Mouse (Mus musculus) urinary bladder, postnatal 4 days (tissue): ENCODE data around the gene 1600012H06Rik.
"Not testable (repeated sequence)": the region's sequence is repeated elsewhere in the genome, so short reads cannot be mapped to it uniquely, and the experiment has no call there.

ENCODE experiments used
- DNase-seq, 2 experiments: peaks; one replicate each; pipeline ENCODE4 v3.0.0; 2021 to 2022; ENCODE audit warnings: low spot score in 2 of 2

The 1600012H06Rik gene

DNA sequence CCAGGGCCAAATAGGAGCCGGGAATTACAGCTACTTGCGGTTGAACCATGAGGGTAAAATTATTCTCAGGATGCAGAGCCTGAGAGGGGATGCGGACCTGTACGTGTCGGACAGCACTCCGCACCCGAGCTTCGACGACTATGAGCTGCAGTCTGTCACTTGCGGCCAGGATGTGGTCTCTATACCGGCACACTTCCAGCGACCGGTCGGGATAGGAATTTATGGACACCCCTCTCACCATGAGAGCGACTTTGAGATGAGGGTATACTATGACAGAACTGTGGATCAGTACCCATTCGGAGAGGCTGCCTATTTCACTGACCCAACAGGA is 710 bp downstream of the 1600012H06Rik start:
- DNase-seq, result no peak

DNA sequence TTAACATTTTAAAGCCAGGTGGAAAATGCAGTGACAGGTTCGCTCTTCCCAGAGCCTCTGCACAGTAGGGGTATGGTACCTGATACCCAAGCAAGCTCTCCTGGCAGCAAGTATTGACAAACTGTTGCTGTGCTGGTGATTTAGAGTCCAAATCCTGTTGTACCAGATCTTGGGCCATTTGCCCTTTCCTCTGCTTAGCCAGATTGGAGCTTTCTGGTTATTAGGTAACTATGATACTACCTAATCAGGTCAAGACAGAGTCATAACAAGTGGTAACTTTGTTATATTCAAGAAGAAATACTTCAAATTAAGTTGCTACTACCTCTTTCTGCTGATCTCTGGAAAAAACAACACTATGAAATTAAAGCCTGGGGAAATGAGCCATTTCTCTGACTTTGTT is 1.6 kb downstream of the 1600012H06Rik start:
- no peak for DNase-seq

DNA sequence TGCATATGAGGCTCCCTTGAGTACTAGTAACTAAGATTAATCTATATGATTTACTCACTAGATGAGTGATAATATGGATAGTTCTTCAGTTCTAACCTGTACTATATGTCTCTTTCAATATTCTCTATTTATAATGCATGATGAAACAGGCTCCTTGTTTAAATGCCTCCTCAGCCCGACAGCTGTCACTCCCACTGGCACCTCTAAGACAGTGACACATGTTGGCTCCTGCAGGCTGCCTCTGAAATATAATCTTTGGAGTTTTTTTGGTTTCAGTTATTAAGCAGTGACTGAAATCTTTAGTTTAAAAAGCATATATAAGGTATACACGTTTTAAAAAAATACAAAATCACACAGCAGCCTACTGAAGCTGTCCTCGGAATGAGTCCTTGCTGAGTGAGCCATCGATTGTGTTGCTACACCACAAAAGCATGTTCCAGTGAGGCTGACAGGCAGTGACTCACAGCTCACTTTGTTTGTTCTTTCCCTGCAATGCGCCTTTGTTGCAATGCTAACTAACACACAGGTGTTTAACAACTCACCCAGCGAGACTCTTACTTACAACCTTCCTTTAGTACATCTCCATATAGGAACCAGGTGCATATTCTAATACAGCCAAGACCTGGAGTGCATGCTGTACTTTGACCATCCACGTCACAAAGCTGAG is 6.3 kb downstream of the 1600012H06Rik start:
- no peak for DNase-seq

DNA sequence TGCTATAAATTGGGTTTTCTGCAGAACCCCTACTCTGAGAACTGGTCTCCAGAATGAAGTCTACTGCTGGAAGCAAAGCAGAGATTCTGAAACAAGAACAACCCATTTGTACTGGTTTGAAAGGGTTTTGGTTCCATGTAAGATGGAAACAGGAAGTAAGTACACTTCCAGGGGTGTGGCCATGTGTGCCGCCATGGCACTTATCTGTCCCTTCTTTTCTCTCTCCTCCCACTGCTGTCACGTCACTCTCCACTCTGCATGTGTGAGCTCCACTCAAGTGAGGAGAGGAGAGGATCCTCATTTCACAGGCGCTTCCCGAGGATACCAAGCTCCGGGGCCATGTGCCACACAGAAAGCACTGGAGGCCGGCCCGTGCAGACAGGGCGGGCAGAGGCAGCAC is 10.5 kb downstream of the 1600012H06Rik start:
- DNase-seq, result no peak

DNA sequence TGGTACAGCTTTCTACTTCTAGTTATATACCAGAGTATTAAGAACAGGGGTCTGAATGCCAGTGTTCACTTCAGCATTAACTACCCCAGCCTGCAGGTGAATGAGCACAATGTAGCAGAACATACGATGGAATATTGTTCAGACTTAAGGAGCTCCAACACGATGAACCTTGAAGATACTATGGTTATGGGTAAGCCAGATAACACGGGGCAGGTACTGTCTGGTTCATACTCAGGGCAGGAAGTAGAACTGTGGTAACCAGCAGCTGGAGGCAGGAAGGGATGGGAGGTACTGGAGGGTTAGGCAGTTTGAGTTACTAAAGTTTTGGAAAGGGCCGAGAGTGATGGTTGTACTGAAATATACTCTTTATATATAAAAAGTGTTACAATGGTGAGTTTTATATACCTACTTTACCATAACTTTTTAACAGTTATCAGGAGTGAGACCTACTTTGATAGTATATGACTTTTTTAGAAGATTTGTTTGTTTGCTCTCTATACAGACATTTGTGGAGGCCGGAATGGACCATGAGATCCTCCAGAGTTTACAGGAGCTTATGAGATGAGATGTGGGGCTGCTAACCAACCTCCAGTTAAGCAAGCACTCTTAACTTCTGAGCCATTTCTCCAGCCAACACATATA is 15.8 kb downstream of the 1600012H06Rik start:
- DNase-seq, result no peak

DNA sequence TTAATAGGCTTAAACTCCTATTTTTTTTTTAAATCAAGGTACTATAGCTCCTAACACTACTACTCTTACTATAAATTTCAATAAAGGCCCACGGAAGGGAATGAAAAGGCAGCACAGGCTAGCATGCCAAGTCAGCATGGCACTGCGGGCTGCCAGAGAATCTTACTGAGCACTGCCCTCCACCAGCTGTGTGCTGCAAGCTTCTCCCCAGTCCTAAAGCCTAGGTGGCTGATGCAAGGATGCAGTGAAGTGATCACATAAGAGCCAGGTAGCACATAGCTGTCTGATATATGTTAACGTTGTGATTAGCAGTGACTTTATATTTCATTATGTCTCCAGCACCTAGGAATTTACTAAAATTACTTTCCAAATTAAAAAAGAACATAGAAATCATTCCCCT is 17.0 kb downstream of the 1600012H06Rik start:
- DNase-seq, result no peak

DNA sequence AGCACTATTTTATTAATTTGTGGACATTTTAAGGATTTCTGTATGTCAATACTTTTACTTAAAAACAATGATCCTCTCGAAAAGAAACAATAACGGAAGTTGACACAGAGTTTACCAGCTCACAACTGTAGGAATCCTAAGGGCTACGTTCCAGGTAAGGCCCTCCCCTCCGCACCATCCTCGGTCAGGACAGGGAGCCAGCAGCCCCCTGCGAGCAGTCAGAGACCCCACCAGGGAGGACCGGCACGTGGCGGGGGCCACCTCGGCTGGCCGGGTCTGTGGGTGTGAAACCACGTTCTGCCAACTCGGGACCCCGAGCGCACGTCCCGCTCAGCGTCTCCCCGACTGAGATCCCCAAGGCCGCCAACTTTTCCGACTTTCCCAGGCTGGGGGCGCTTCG is 17.5 kb downstream of the 1600012H06Rik start:
- no peak for DNase-seq

DNA sequence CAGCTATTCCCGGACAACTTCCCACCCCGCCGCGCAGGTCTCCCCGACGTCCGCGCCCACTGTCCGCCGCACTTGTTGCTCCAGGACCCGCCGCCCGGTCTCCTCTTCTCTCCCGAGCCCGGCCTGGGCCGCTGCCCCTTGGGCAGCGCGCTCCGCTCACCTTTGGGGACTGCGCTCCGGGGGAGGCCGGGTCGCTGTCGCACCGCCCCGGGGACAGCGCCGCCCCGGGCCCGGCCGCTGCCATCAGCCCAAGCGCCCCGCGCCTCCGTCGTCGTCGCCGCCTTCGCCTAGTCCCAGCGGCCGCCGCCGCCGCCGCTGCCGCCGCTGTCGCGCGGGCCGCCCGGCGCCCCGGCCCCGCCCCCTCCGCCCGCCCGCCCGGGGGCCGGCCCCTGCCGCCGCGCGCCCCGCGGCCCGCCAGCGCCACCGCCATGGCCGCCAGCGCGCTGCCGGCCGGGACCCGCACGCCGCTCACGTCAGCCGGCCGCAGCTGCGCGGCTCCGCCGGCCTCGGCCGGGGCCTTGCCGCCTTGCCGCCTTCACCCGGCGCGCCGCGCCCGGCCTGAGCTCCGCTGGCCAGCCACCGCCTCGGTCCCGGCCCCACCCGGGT is 18.1 kb downstream of the 1600012H06Rik start, which contains the start of gene Phf10:
Gene Phf10, minus strand, starts transcription at position 323 of the 606 bp plus-strand sequence.
- peak in 1 of 2 experiments; percentile 34 for DNase-seq

DNA sequence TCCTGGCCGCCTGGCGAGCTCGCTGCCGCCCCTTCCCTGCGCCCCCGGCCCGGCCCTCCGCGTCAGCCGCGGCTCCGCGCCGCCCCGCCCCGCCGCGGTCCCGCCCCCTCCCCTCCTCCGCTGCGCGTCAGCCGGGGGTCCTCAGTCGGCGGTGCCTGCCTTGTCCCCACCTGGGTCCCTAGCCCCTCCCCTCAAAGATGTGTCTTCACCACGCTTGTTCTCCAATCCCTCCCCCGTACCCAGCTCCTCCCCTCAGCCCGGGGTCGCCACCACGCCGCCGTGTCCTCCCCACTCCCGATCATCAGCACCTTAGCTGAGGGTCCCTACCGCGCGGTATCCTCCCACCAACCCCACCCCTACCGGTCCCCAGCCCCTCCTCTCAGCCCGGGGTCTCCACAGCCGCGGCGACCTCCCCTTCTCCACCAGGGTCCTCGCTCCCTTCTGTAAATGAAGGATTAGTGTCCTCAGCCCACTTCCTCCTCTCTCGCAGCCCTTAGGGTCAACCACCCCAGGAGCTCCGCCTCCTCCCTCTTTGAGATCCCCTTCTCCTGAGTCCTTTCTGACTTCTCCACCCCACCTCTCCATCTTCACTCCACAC is 18.7 kb downstream of the 1600012H06Rik start:
- not testable (repeated sequence) for DNase-seq

DNA sequence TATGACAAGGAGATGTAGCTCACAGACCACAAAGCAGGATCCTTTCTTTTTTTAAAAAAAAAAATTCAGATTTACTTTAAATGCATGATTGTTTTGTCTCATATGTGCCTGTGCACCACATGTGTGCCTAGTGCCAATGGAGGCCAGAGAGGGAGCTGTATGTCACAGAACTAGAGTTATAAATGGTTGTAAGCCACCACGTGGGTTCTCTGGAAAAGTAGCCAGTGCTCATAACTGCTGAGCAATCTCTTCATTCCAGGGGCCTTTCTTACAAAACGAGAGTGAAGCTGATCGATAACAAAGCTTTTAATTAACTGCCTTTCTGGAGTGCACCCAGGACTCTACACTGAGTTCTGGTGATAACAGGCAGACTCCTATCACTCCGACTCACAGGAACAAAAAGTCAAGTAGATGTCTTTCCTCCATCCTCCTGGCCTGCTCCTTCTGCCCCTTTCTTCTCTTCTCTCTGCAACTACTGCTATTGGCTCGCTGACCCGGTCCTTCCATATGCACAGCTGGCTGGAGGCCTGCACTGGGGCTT is 25.5 kb downstream of the 1600012H06Rik start:
- DNase-seq, result not testable (repeated sequence)

DNA sequence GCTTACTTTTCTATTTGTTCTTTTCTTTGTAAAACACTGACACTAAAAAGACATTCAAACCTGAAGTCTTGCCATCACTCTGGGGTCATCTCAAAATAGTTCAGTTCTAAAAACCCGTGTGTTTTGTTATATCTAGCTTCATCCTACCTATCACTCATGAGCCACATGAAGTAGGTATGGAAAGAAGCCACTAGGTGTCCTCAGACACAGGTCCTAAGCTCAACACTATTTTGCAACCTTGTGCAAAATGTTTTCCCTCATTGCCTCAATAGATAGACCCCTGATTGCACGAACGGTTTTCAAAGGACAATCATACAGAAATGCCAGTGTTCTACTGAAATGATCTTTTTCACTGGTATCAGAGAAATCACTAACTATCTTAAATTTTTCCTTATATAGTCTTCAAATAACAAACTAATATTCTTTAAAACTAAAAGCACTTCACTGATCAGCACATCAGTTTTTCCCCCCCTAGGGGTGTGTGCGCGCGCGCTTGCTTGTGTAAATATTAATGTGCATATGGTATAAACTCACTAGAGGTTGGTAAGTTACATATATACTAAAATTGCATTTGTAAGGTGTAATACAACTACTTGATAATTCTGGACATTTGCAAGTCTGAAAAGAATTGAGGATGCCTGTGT is 34.9 kb downstream of the 1600012H06Rik start:
- DNase-seq, result not testable (repeated sequence)

DNA sequence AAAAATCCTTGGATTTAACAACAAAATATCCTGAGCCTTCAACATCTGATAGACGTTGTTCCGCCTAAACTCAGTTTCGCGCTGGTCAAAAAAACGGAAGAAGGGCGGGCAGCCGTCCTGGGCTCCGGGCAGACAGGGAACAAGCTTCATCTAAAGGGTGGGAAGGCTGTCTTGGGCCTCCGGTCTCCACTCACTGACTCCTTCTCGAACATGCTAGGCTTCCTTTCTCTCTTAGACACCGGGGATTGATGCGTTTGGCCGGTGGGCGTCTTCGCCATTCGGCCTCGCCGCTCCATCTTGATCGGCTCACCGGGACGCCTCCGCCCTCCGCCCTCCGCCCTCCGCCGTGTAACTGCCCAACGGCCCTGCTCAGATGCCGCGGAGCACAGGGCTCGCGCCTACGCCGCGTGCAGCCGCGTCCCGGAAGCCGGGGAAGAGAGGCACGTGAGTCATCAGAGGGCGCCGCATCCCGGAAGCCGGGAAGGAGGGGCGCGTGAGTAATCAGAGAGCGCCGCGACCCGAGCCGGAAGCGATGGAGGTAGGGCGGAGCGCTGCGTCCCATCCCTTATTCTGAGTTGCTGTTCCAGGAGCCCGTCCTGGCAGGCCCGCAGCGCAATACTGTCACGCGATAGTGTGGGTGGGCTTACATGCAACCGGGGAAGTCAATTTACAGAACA is 35.5 kb downstream of the 1600012H06Rik start, which contains the start of the genes 9030025P20Rik and Gm3417:
Gene 9030025P20Rik, plus strand, starts transcription at position 107 of the 677 bp plus-strand sequence.
Gene Gm3417, minus strand, starts transcription at position 429 of the 677 bp plus-strand sequence.
- DNase-seq, result not testable (repeated sequence)

DNA sequence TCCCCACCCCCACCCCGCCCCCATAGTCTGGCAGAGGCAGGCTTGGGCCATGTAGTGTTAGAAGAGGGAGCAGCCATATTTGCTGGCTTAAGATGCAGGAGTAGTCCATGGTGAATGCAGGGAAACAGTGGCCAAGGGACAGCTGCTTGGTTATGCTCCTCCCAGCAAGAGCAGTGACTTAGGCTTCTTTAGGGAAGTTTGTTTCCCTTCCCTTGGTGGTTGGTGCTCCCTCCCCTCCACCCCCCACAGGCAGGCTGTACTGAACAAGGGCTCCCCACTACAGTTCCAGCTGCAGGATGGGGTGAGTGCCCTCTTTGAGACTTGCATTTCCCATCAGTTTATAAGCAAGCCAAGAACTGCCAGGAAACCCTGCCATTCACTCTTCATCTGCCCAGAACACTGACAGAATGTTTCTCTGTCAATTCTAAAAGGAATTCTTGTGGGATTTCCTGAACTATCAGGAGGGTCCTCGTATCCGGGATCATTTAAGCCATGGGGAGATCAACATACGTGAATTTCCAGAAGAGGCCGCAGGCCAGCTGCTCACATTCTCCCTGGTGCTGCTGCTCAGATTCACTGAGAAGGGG is 47.2 kb downstream of the 1600012H06Rik start:
- DNase-seq, result not testable (repeated sequence)

DNA sequence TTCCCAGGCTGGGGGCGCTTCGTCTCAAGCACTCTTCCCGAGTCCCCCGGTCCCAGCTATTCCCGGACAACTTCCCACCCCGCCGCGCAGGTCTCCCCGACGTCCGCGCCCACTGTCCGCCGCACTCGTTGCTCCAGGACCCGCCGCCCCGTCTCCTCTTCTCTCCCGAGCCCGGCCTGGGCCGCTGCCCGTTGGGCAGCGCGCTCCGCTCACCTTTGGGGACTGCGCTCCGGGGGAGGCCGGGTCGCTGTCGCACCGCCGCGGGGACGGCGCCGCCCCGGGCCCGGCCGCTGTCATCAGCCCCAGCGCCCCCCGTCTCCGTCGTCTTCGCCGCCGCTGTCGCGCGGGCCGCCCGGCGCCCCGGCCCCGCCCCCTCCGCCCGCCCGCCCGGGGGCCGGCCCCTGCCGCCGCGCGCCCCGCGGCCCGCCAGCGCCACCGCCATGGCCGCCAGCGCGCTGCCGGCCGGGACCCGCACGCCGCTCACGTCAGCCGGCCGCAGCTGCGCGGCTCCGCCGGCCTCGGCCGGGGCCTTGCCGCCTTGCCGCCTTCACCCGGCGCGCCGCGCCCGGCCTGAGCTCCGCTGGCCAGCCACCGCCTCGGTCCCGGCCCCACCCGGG is 49.6 kb downstream of the 1600012H06Rik start:
- DNase-seq, result not testable (repeated sequence)

DNA sequence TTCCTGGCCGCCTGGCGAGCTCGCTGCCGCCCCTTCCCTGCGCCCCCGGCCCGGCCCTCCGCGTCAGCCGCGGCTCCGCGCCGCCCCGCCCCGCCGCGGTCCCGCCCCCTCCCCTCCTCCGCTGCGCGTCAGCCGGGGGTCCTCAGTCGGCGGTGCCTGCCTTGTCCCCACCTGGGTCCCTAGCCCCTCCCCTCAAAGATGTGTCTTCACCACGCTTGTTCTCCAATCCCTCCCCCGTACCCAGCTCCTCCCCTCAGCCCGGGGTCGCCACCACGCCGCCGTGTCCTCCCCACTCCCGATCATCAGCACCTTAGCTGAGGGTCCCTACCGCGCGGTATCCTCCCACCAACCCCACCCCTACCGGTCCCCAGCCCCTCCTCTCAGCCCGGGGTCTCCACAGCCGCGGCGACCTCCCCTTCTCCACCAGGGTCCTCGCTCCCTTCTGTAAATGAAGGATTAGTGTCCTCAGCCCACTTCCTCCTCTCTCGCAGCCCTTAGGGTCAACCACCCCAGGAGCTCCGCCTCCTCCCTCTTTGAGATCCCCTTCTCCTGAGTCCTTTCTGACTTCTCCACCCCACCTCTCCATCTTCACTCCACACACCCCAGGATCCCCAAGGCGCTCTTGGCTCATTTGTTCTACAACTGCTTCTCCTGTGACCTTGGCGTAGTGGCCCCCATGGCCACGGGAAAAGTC is 50.3 kb downstream of the 1600012H06Rik start:
- DNase-seq, result not testable (repeated sequence)

DNA sequence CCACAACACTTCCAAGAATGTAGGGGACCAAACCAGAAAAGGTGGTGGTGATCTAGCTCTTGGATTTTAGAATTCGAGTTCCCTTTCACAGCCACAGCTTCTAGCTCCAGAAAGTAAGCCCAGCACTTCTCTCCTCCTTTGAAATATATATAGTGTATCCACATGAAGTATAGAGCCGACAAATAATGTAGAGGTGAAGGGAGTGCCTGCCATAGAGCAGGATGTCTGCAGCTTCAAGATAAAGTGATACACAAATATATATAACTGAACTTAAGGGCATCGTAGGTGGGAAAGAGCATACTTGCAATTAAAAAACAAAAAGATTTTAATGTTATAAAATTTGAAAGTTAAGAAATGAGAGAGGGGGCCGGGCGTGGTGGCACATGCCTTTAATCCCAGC is 51.2 kb downstream of the 1600012H06Rik start:
- not testable (repeated sequence) for DNase-seq

DNA sequence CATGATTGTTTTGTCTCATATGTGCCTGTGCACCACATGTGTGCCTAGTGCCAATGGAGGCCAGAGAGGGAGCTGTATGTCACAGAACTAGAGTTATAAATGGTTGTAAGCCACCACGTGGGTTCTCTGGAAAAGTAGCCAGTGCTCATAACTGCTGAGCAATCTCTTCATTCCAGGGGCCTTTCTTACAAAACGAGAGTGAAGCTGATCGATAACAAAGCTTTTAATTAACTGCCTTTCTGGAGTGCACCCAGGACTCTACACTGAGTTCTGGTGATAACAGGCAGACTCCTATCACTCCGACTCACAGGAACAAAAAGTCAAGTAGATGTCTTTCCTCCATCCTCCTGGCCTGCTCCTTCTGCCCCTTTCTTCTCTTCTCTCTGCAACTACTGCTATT is 57.1 kb downstream of the 1600012H06Rik start:
- not testable (repeated sequence) for DNase-seq

DNA sequence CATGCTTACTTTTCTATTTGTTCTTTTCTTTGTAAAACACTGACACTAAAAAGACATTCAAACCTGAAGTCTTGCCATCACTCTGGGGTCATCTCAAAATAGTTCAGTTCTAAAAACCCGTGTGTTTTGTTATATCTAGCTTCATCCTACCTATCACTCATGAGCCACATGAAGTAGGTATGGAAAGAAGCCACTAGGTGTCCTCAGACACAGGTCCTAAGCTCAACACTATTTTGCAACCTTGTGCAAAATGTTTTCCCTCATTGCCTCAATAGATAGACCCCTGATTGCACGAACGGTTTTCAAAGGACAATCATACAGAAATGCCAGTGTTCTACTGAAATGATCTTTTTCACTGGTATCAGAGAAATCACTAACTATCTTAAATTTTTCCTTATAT is 66.1 kb downstream of the 1600012H06Rik start:
- DNase-seq, result not testable (repeated sequence)
